Mouse (Mus musculus) liver, postnatal 0 days (tissue): Measurements from ENCODE around the gene Cic. TPM values are rescaled to one million over a fixed set of nuclear protein-coding genes. Genes with fewer than 3 reads are reported as not detected.

Experiments used
- ATAC-seq: fragments of 200-750 bp; cut with Nextera tagmentation; 2 replicates; pipeline ENCODE4 v1.8.0; 2017; ENCODE audit warnings: mild to moderate bottlenecking, moderate library complexity
- DNase-seq: peaks from one replicate; pipeline ENCODE4 v3.0.0-alpha.2; 2016
- H3K27ac ChIP-seq: fragments of 300-500 bp; sonication (generic); 2 replicates; pipeline ENCODE4 v1.5.1; 2014; ENCODE audit warnings: antibody characterized with exemption, moderate library complexity, mild to moderate bottlenecking, low read depth
- H3K27me3 ChIP-seq: fragments of 300-500 bp; sonication (generic); 2 replicates; pipeline ENCODE4 v1.6.1; 2014; ENCODE audit warnings: low read length, control low read depth, mixed read lengths; ENCODE audit not compliant: insufficient read depth
- H3K36me3 ChIP-seq: fragments of 300-500 bp; sonication (generic); replicated peaks from 2 replicates; pipeline ENCODE4 v1.6.1; 2014; ENCODE audit warnings: mild to moderate bottlenecking, control low read depth, low read length, moderate library complexity, mixed read lengths; ENCODE audit not compliant: insufficient read depth
- H3K4me1 ChIP-seq: fragments of 300-500 bp; sonication (generic); 2 replicates; pipeline ENCODE4 v1.6.1; 2014; ENCODE audit warnings: antibody characterized with exemption, mild to moderate bottlenecking, control low read depth; ENCODE audit not compliant: insufficient read depth
- H3K4me2 ChIP-seq: fragments of 300-500 bp; sonication (generic); 2 replicates; pipeline ENCODE4 v1.6.1; 2014; ENCODE audit warnings: low read depth, mild to moderate bottlenecking, low read length, moderate library complexity, mixed read lengths
- H3K4me3 ChIP-seq: fragments of 300-500 bp; sonication (generic); 2 replicates; pipeline ENCODE4 v1.5.1; 2014; ENCODE audit warnings: low read depth, low read length
- H3K9ac ChIP-seq: fragments of 300-500 bp; sonication (generic); replicated peaks from 2 replicates; pipeline ENCODE4 v1.6.1; 2014; ENCODE audit warnings: mild to moderate bottlenecking, moderate library complexity
- H3K9me3 ChIP-seq: fragments of 300-500 bp; sonication (generic); 2 replicates; pipeline ENCODE4 v1.6.1; 2016; ENCODE audit warnings: mild to moderate bottlenecking, control low read depth, low read length, mixed read lengths
- CTCF ChIP-seq: sonication (generic); IDR thresholded peaks from 2 replicates; pipeline ENCODE4 v1.5.1; 2016; ENCODE audit warnings: antibody characterized with exemption, low read depth
- EP300 ChIP-seq: IDR thresholded peaks from 2 replicates; pipeline ENCODE4 v1.6.1; 2016; ENCODE audit warnings: antibody characterized with exemption, low read depth, mild to moderate bottlenecking
- WGBS: fragments of 180-500 bp; shearing (Covaris S2); extraction: QIAGEN DNeasy Blood & Tissue Kit; methylation state at CpG from one replicate; pipeline ENCODE4 v1.1.7; 2014; ENCODE audit not compliant: insufficient replicate concordance; 5-methylcytosine and 5-hydroxymethylcytosine counted together
- polyA plus RNA-seq: library from polyadenylated mRNA; unstranded; fragments of >200 nt; fragmentation: Nextera tagmentation; extraction: Ambion mirVana; gene quantifications from 2 replicates; pipeline ENCODE4 v1.2.1, GENCODE M21; 2015

The Cic gene
- polyA plus RNA-seq, 1 experiment from 2014 or later = 8.9 TPM

- Histone ChIP-seq H3K4me3 (no peak overlapping the region), H3K4me1 (peaks cover 56% of the 10 kb centered on the region), H3K9me3 (no peaks in the 10 kb centered on the region), H3K4me2 (no peak overlapping the region), H3K27ac (no peak overlapping the region), H3K36me3 (peaks cover 20% of the 10 kb centered on the region), H3K27me3 (no peaks in the 10 kb centered on the region), H3K9ac (peak overlapping the region; percentile 34; the same call in 1 of the 2 replicates)
- DNase-seq (peak; percentile 15), ATAC-seq (no peak)
- no peak for TF ChIP-seq EP300
- TF ChIP-seq CTCF = no peak
- 62% methylated on average over 9 of the region's 9 CpGs for WGBS
Observed at GRCm38 (mm10) chr7:25275555-25276298, 8.2 kb downstream of the Cic start.

GRCm38 (mm10) chr7:25277405-25277804, 9.9 kb downstream of the Cic start:
- Histone ChIP-seq H3K9me3 (no peaks in the 10 kb centered on the region), H3K4me2 (peak overlapping the region; percentile 99), H3K9ac (peak overlapping the region; percentile 68; the same call in 1 of the 2 replicates), H3K36me3 (peaks cover 7% of the 10 kb centered on the region; the same call in 1 of the 2 replicates), H3K27me3 (no peaks in the 10 kb centered on the region), H3K4me3 (no peak overlapping the region), H3K27ac (peak overlapping the region; percentile 96; the same call in 1 of the 2 replicates), H3K4me1 (peaks cover 65% of the 10 kb centered on the region)
- TF ChIP-seq CTCF (no peak), EP300 (no peak)
- WGBS = 92% methylated on average over 4 of the region's 4 CpGs
- ATAC-seq (no peak), DNase-seq (no peak)

- peak overlapping the region; percentile 96 for H3K27ac ChIP-seq
- TF ChIP-seq CTCF = no peak
- TF ChIP-seq EP300 = no peak
- H3K4me1 ChIP-seq = peaks cover 66% of the 10 kb centered on the region
- ATAC-seq (no peak), DNase-seq (no peak)
- peak overlapping the region; percentile 99 for H3K4me2 ChIP-seq
- H3K9me3 ChIP-seq = no peaks in the 10 kb centered on the region
- H3K36me3 ChIP-seq = 0 out of 2 replicates have a peak, but pooled peaks cover 3% of the 10 kb centered on the region
- no peaks in the 10 kb centered on the region for H3K27me3 ChIP-seq
- H3K9ac ChIP-seq = peak overlapping the region; percentile 68
- peak overlapping the region; percentile 70 for H3K4me3 ChIP-seq
- WGBS = 9% methylated on average over 4 of the region's 4 CpGs
Observed at GRCm38 (mm10) chr7:25277998-25278340, 10.5 kb downstream of the Cic start.

- Histone ChIP-seq H3K4me1 (peaks cover 66% of the 10 kb centered on the region), H3K27ac (peak overlapping the region; percentile 96), H3K4me3 (peak overlapping the region; percentile 70), H3K36me3 (0 out of 2 replicates have a peak, but pooled peaks cover 3% of the 10 kb centered on the region), H3K4me2 (peak overlapping the region; percentile 99), H3K9me3 (no peaks in the 10 kb centered on the region), H3K9ac (peak overlapping the region; percentile 68), H3K27me3 (no peaks in the 10 kb centered on the region)
- DNase-seq (peak; percentile 88), ATAC-seq (peak; percentile 58)
- WGBS = under 1% methylated on average over 54 of the region's 60 CpGs
- no peak for TF ChIP-seq EP300
- TF ChIP-seq CTCF = peak; percentile 73
Observed at GRCm38 (mm10) chr7:25278341-25279075, 11.0 kb downstream of the Cic start.

GRCm38 (mm10) chr7:25279076-25279860, 11.8 kb downstream of the Cic start:
- Histone ChIP-seq H3K27ac (peak overlapping the region; percentile 96), H3K4me1 (peaks cover 68% of the 10 kb centered on the region), H3K36me3 (0 out of 2 replicates have a peak, but pooled peaks cover 3% of the 10 kb centered on the region), H3K27me3 (no peaks in the 10 kb centered on the region), H3K4me3 (peak overlapping the region; percentile 70), H3K9me3 (no peaks in the 10 kb centered on the region), H3K4me2 (peak overlapping the region; percentile 99), H3K9ac (peak overlapping the region; percentile 68)
- ATAC-seq (peak; percentile 18), DNase-seq (peak; percentile 79)
- WGBS = under 1% methylated on average over 45 of the region's 49 CpGs
- TF ChIP-seq CTCF = peak; percentile 46
- TF ChIP-seq EP300 = peak; percentile 15; the same call in 1 of the 2 replicates
